In the genomic region with DNA sequence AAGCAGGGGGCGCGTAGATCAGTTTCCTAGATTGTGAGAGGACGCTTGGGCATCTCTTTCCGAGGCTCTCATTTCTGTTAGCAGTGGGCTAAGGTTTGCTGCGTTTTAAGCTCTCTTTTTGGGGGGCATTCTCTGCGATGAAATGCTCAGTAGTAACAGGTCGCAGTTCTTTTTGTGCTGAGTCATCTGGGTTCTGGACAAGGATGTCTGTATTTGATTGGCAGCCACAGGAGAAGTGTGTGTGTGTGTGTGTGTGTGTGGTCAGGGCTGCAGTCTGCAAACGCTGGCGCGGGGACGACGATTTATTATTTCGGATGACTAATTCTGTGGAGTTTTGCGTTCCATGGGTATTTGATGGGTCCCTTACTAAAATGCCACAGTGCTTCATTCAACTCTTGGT, we compare ENCODE assay signal across 10 mouse cellular contexts.
DNase-seq lines count a peak whose midpoint lies in the region; ATAC-seq lines count a peak whose summit lies in the region.
"Had no signal": no experiment of that assay in that cellular context is flagged by ENCODE, and none has a peak within 500 bp of the region (broad histone marks: within the 10 kb centered on the region; RNA-seq: fewer than 3 reads in every experiment).

No protein-coding gene starts in this region.

- no peak for DNase-seq in kidney, adult 8-10 months
- DNase-seq in embryo, embryonic 9.5 days (ENCODE audit: extremely low spot score), result peak; percentile 28
- no peak for DNase-seq in left cerebral cortex, postnatal 25 days (ENCODE audit: low spot score in 2 of 2)
- no peak for DNase-seq in layer of hippocampus, adult 9-10 months (ENCODE audit: low spot score)

- ATAC-seq in kidney, embryonic 15.5 days (replicated peaks; ENCODE audit: low FRiP score), result no peak
- ATAC-seq in hindbrain, embryonic 13.5 days (ENCODE audit: low FRiP score), result no peak
- no peak; the same call in 1 of the 2 replicates for ATAC-seq in neural tube, embryonic 12.5 days (ENCODE audit: low FRiP score, low read depth)
- ATAC-seq in monocyte, adult 5-6 weeks (replicated peaks; ENCODE audit: insufficient number of reproducible peaks, low FRiP score, low TSS enrichment, poor library complexity, severe bottlenecking), result no peak

- intact Hi-C loops in left cerebral cortex, postnatal 25 days (cut with DNase I), result no loop called here

- H3K27ac ChIP-seq in kidney, embryonic 15.5 days, result peak overlapping the region; percentile 72
- no peak overlapping the region for H3K27ac ChIP-seq in hindbrain, embryonic 13.5 days
- H3K27ac ChIP-seq in neural tube, embryonic 12.5 days, result no peak overlapping the region
- H3K27ac ChIP-seq: heart, embryonic 15.5 days had no signal

- H3K4me2 ChIP-seq in kidney, embryonic 15.5 days, result peak overlapping the region; percentile 35
- H3K4me2 ChIP-seq in hindbrain, embryonic 13.5 days, result peak overlapping the region; percentile 36
- peak overlapping the region; percentile 45 for H3K4me2 ChIP-seq in neural tube, embryonic 12.5 days (replicated peaks)
- H3K4me2 ChIP-seq: heart, embryonic 15.5 days had no signal

- no peaks in the 10 kb centered on the region for H3K36me3 ChIP-seq in kidney, embryonic 15.5 days
- no peaks in the 10 kb centered on the region for H3K36me3 ChIP-seq in hindbrain, embryonic 13.5 days
- no peaks in the 10 kb centered on the region for H3K36me3 ChIP-seq in neural tube, embryonic 12.5 days
- H3K36me3 ChIP-seq: G1E; heart, embryonic 15.5 days had no signal

- H3K9ac ChIP-seq in kidney, embryonic 15.5 days, result no peak overlapping the region
- H3K9ac ChIP-seq in hindbrain, embryonic 13.5 days, result no peak overlapping the region
- no peak overlapping the region for H3K9ac ChIP-seq in neural tube, embryonic 12.5 days
- H3K9ac ChIP-seq: heart, embryonic 15.5 days had no signal

- H3K4me3 ChIP-seq in kidney, embryonic 15.5 days (replicated peaks), result no peak overlapping the region
- no peak overlapping the region for H3K4me3 ChIP-seq in hindbrain, embryonic 13.5 days
- H3K4me3 ChIP-seq in neural tube, embryonic 12.5 days, result no peak overlapping the region
- H3K4me3 ChIP-seq: heart, embryonic 15.5 days had no signal

- peaks cover 37% of the 10 kb centered on the region for H3K4me1 ChIP-seq in kidney, embryonic 15.5 days
- peaks cover 15% of the 10 kb centered on the region for H3K4me1 ChIP-seq in hindbrain, embryonic 13.5 days (replicated peaks)
- H3K4me1 ChIP-seq in neural tube, embryonic 12.5 days, result peaks cover 19% of the 10 kb centered on the region
- H3K4me1 ChIP-seq: heart, embryonic 15.5 days had no signal

- H3K27me3 ChIP-seq in kidney, embryonic 15.5 days, result no peaks in the 10 kb centered on the region
- H3K27me3 ChIP-seq in hindbrain, embryonic 13.5 days, result no peaks in the 10 kb centered on the region
- H3K27me3 ChIP-seq in neural tube, embryonic 12.5 days (replicated peaks), result no peaks in the 10 kb centered on the region
- H3K27me3 ChIP-seq: heart, embryonic 15.5 days had no signal

- H3K9me3 ChIP-seq in kidney, embryonic 15.5 days (replicated peaks), result no peaks in the 10 kb centered on the region
- H3K9me3 ChIP-seq in hindbrain, embryonic 13.5 days, result no peaks in the 10 kb centered on the region
- H3K9me3 ChIP-seq in neural tube, embryonic 12.5 days, result no peaks in the 10 kb centered on the region
- H3K9me3 ChIP-seq: heart, embryonic 15.5 days had no signal

- 15% methylated on average over 14 of the region's 14 CpGs for WGBS in kidney, embryonic 15.5 days
- WGBS in hindbrain, embryonic 13.5 days, result 9% methylated on average over 14 of the region's 14 CpGs
- 8% methylated on average over 14 of the region's 14 CpGs for WGBS in neural tube, embryonic 12.5 days
